Mouse (Mus musculus) thymus, adult 2 months (tissue): ENCODE results near the gene Prpf18.

Experiments used
- CTCF ChIP-seq: fragments of 200-500 bp; IDR thresholded peaks from 2 replicates; pipeline ENCODE4 v1.5.1; 2012; ENCODE audit warnings: mild to moderate bottlenecking, control low read depth, low read length, moderate library complexity, borderline replicate concordance; ENCODE audit not compliant: control insufficient read depth, poor library complexity, insufficient read depth; ENCODE audit errors: extremely low read depth
- POLR2A ChIP-seq: fragments of 200-500 bp; IDR thresholded peaks from 2 replicates; pipeline ENCODE4 v1.6.1; 2012; ENCODE audit warnings: mild to moderate bottlenecking, low read length, control low read depth, moderate library complexity; ENCODE audit not compliant: control insufficient read depth, poor library complexity, insufficient read depth; ENCODE audit errors: extremely low read depth

DNA sequence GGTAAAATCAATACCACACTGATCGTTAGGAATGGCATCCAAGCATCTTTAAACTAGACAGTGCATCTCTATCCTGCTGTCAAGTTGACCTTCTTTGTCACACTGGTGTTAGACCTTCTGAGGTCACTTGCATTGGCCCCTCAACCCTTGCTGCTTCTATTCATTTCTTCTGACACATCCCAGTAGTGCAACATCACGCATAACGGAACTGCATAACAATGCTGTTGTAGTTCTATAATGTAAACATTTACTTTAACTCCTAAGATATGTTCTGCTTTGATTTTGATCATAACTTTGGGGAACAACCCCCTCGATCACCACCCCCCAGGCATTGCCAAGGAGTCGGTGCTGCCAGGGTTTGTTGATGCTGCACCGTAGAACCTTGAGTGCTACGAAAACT is 75.9 kb downstream of the Prpf18 start:
- TF ChIP-seq POLR2A (no peak), CTCF (no peak)
